Mouse (Mus musculus): ENCODE data around the gene Gpt2. TPM values are rescaled to one million over a fixed set of nuclear protein-coding genes. Genes with fewer than 3 reads are reported as not detected.

The Gpt2 gene
- total and polyA plus RNA-seq, 3 experiments = 29.7 to 50.0 (median 37.8) TPM

DNA sequence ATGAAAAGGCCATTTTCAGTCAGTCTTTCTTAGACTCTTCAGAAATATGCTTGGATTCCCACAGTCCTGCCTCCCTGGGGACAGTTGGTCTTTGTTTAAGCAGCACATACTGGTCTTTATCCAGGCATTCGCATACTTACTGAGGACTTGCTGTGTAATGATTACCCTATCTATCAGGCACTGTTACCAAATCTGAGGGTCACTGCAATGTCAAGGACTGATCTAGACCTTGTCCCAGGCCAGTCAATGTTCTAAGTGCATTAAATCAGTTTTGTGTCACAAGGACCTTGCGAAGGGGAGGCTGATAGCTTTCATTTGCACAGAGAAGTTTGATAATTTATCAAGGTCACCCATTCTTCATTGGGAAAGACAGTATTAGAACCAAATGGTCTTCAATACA, 14.0 kb upstream of the Gpt2 start:
- in situ Hi-C loops (cut with MboI; ENCODE audit: low pct_ligation_motif_present, low pct_unique_long_range_greater_than_20kb, low sequenced_read_pairs) = no loop called here
- peaks cover 3% of the 10 kb centered on the region for H3K9me3 ChIP-seq (replicated peaks; ENCODE audit: low read length)
- H3K4me2 ChIP-seq (ENCODE audit: insufficient read depth, low read depth, poor library complexity, severe bottlenecking) = no peak overlapping the region
- H3K4me3 ChIP-seq (replicated peaks in 1 of 3; ENCODE audit: low read depth in 2 of 3, low read length in 2 of 3, poor library complexity in 1 of 3) = no peak overlapping the region
- H3K4me1 ChIP-seq (ENCODE audit: control insufficient read depth in 1 of 2, insufficient read depth in 2 of 2) = peaks cover 3 to 12% of the 10 kb centered on the region in 2 experiments
- no peaks in the 10 kb centered on the region for H3K36me3 ChIP-seq (replicated peaks in 1 of 2; ENCODE audit: control insufficient read depth in 1 of 2, insufficient read depth in 1 of 2, low read length in 1 of 2)
- dilution Hi-C loops (cut with MboI; ENCODE audit: extremely low pct_ligation_motif_present, extremely low pct_unique_long_range_greater_than_20kb, low sequenced_read_pairs) = no loop called here
- TF ChIP-seq CHD2 (IDR thresholded peaks at IDR 0.05; ENCODE audit: low read length) (no peak), MXI1 (IDR thresholded peaks at IDR 0.05; ENCODE audit: low read depth, low read length) (no peak), KAT2A (IDR thresholded peaks at IDR 0.05; ENCODE audit: insufficient replicate concordance, low read length) (no peak), UBTF (IDR thresholded peaks at IDR 0.05; ENCODE audit: low read depth, low read length) (no peak), CHD1 (IDR thresholded peaks at IDR 0.05; ENCODE audit: low read depth, low read length) (no peak), USF2 (conservative IDR thresholded peaks at IDR 0.05; ENCODE audit: low read depth, low read length) (no peak), ZNF384 (IDR thresholded peaks at IDR 0.05; ENCODE audit: low read depth, low read length) (no peak), MAX (IDR thresholded peaks at IDR 0.05; ENCODE audit: low read length) (no peak), JUN (IDR thresholded peaks at IDR 0.05; ENCODE audit: insufficient read depth, low read depth, low read length) (no peak)
- H3K27me3 ChIP-seq (replicated peaks) = no peaks in the 10 kb centered on the region
- no peak for DNase-seq (ENCODE audit: extremely low read depth)
- H3K27ac ChIP-seq (ENCODE audit: insufficient read depth, low read depth) = no peak overlapping the region
- H3K9ac ChIP-seq (ENCODE audit: insufficient read depth, low read depth) = no peak overlapping the region
- H3K79me2 ChIP-seq (replicated peaks; ENCODE audit: control insufficient read depth, extremely low read depth, insufficient read depth, poor library complexity, severe bottlenecking) = no peaks in the 10 kb centered on the region

DNA sequence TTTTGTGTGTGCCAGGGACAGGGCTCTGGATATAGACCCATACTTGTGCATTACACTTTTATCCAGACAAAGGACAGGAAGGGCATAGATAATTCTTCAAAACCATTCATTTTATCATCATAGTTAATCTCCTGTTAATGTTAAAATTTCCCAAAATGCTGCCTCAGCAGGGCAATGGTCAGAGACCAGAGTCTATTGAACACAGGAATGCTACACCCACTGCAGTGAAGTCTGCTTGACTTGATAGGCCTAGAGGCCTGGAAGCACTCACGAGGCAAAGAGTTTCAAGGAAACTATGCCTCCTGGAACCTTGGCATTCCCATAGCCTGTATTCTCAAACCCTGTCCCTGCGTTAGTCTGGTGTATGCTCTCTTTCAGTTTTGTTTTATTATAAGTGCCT, 12.7 kb upstream of the Gpt2 start:
- Histone ChIP-seq H3K4me2 (ENCODE audit: insufficient read depth, low read depth, poor library complexity, severe bottlenecking) (no peak overlapping the region), H3K27ac (ENCODE audit: insufficient read depth, low read depth) (no peak overlapping the region), H3K36me3 (replicated peaks in 1 of 2; ENCODE audit: control insufficient read depth in 1 of 2, insufficient read depth in 1 of 2, low read length in 1 of 2) (no peaks in the 10 kb centered on the region), H3K4me1 (ENCODE audit: control insufficient read depth in 1 of 2, insufficient read depth in 2 of 2) (peaks cover 3 to 12% of the 10 kb centered on the region in 2 experiments), H3K9me3 (replicated peaks; ENCODE audit: low read length) (no peaks in the 10 kb centered on the region), H3K79me2 (replicated peaks; ENCODE audit: control insufficient read depth, extremely low read depth, insufficient read depth, poor library complexity, severe bottlenecking) (no peaks in the 10 kb centered on the region), H3K9ac (ENCODE audit: insufficient read depth, low read depth) (no peak overlapping the region), H3K27me3 (replicated peaks) (no peaks in the 10 kb centered on the region), H3K4me3 (replicated peaks in 1 of 3; ENCODE audit: low read depth in 2 of 3, low read length in 2 of 3, poor library complexity in 1 of 3) (no peak overlapping the region)
- in situ Hi-C loops (cut with MboI; ENCODE audit: low pct_ligation_motif_present, low pct_unique_long_range_greater_than_20kb, low sequenced_read_pairs) (no loop called here), dilution Hi-C loops (cut with MboI; ENCODE audit: extremely low pct_ligation_motif_present, extremely low pct_unique_long_range_greater_than_20kb, low sequenced_read_pairs) (no loop called here)
- DNase-seq (ENCODE audit: extremely low read depth) = no peak
- TF ChIP-seq USF2 (conservative IDR thresholded peaks at IDR 0.05; ENCODE audit: low read depth, low read length) (no peak), MAFK (IDR thresholded peaks at IDR 0.05; ENCODE audit: insufficient replicate concordance, low read length) (no peak), ZC3H11A (IDR thresholded peaks at IDR 0.05; ENCODE audit: low read depth, low read length) (no peak), MYC (IDR thresholded peaks at IDR 0.05; ENCODE audit: low read depth, low read length) (no peak), USF1 (IDR thresholded peaks at IDR 0.05; ENCODE audit: low read depth, low read length) (no peak), MAX (IDR thresholded peaks at IDR 0.05; ENCODE audit: low read length) (no peak), HCFC1 (IDR thresholded peaks at IDR 0.05; ENCODE audit: low read depth, low read length) (no peak), NRF1 (IDR thresholded peaks at IDR 0.05; ENCODE audit: low read depth, low read length) (no peak), ZKSCAN1 (IDR thresholded peaks at IDR 0.05; ENCODE audit: borderline replicate concordance, low read depth, low read length) (no peak), JUN (IDR thresholded peaks at IDR 0.05; ENCODE audit: insufficient read depth, low read depth, low read length) (no peak), BHLHE40 (IDR thresholded peaks at IDR 0.05; ENCODE audit: low read depth, low read length) (no peak), RCOR1 (conservative IDR thresholded peaks at IDR 0.05; ENCODE audit: low read depth, low read length) (no peak), MXI1 (IDR thresholded peaks at IDR 0.05; ENCODE audit: low read depth, low read length) (no peak), MAZ (IDR thresholded peaks at IDR 0.05; ENCODE audit: low read depth, low read length) (no peak), CHD2 (IDR thresholded peaks at IDR 0.05; ENCODE audit: low read length) (no peak), ETS1 (conservative IDR thresholded peaks at IDR 0.05; ENCODE audit: low read depth, low read length) (no peak), IRF4 (IDR thresholded peaks at IDR 0.05; ENCODE audit: low read depth, low read length) (no peak), KAT2A (IDR thresholded peaks at IDR 0.05; ENCODE audit: insufficient replicate concordance, low read length) (no peak)

Data from CH12.LX (cell line).